Mouse (Mus musculus) kidney, postnatal 25 days (tissue): ENCODE measurements around the gene Sbp.
"Not testable (repeated sequence)": the region's sequence is repeated elsewhere in the genome, so short reads cannot be mapped to it uniquely, and the experiment has no call there.

Experiments
- DNase-seq, 2 experiments: peaks; one replicate each; pipeline ENCODE4 v3.0.0; 2021; ENCODE audit warnings: mixed read lengths in 2 of 2

The Sbp gene

GRCm38 (mm10) chr17:23941372-23941771 lies at the start of gene Sbp:
Sbp (plus strand) TSS chr17:23941672.
- no peak for DNase-seq

- not testable (repeated sequence) for DNase-seq
These were observed 24.3 kb upstream of the Sbp start, which contains the start of gene Dcpp3 for GRCm38 (mm10) chr17:23917158-23917557. Dcpp3 (plus strand) TSS chr17:23917458.

DNA sequence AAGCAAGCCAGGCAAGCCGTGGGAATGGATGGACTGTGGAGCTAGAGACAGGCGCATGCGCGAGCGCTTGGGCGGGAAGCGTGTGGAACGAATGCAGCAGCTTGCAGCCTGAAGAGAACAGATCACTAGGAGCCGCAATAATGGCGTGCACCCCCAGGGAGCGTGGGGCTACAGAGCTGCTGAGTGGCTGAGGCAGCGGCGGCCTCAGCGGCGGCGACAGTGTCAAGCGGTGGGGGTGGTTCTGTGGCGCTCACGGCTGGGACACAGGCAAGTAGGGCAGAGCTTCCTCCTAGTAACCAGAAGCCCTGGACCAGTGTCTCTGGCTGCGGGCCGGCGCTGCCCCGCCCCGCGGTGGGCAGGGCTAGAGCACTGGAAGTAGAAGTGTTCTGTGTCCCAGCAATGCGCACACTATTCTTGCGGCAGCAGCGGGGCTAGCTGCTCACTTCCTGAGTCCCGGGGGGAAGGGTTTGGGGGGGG lies 16.9 kb upstream of the Sbp start:
- DNase-seq, result peak; percentile 89 to 96

DNA sequence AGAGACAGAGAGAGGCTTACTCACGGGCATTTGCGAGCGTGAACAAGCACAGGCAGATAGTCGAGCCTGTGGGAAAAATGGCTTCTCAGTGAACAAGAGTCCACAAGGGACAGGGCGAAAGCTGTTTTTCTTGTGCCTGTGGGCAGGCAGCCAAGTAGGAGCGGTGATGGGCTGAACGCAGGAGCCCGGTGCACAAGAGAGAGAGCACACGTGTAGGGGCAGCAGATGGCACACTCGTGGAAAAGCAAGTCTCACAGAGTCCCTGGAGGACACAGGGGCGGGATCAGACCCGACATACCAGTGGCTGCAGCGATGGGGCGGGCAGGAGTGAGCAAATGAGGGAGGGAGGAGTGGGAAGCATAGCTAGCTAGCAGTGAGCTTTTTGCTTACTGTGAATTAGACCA lies 16.4 kb upstream of the Sbp start:
- DNase-seq, result peak; percentile 64 to 84

- DNase-seq, result no peak
These were observed 10.3 kb upstream of the Sbp start for GRCm38 (mm10) chr17:23931157-23931556.

GRCm38 (mm10) chr17:23947486-23947885 lies 6.0 kb downstream of the Sbp start:
- not testable (repeated sequence) for DNase-seq

DNA sequence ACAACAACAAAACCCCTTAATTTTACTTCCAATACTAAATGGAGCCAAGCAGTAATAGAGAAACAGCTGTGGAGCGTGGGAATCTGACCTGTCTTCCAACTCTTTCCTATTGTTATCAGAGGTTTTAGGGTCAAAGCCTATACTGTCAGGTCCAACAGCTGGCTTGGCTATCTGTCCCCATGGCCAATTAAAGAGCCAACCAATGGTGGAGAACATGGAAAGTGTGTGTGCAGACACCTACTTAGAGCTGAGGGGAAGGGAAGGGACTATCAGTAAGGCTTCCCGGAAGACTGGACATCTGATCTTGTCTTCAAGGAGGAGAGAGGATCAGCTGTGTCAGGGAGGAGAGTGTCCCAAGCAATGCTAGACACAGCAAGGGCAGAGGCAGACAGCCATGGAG lies 7.6 kb downstream of the Sbp start:
- no peak for DNase-seq

DNA sequence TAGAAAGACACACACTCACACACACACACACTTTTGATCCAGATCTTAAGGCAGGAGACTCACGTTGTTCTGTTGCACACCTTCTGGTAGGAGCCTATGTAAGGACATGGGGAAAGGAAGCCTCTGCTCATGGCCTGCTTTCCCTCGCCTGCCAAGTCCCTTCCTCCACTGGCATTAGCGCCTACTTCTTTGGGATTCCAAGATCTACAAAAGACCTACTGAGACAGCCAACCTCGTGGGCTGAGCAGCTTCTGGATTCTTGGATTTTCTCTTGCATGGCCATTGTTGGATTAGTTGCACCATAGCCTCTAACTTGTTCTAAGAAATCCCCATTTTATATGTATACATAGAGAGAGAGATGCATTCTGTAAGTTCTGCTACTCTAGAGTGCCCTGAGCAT lies 9.4 kb downstream of the Sbp start:
- not testable (repeated sequence) for DNase-seq

- no peak for DNase-seq
These were observed 13.7 kb downstream of the Sbp start, which contains the start of gene Sbpl for GRCm38 (mm10) chr17:23955174-23955573. Sbpl (minus strand) TSS chr17:23955274.

DNA sequence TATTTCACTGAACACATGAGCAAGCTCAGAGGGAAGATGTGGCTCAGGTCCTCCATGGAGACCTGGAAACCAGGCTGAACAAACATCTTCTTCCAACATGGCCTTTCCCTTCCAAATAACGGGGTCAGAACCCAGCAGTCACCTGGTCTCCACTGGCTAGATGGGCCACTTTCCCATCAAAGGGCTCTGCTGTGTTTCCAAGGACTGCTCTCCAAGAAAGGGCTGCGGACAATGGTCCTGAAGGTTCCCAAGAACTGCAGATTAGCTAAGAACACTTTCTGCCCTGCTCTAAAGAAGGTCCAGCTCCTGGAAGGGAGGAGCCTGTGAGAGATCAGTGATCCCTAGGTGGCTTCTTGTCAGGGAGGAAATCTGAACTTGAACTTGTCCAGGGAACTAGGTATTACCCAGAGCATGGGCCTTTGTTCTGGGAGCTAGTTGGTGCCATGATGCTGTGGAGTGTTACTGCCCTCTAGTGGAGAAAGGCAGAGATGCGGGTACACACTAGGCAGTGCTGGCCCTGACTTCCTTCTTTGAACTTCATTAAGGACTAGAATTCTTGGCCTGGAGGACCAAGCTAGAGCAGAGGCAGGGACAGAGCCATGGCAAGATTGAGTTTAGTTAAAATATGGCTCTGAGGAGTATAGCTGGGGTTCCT lies 18.7 kb downstream of the Sbp start:
- DNase-seq, result peak; percentile 73 to 87

GRCm38 (mm10) chr17:23961573-23962122 lies 20.2 kb downstream of the Sbp start:
- no peak for DNase-seq

DNA sequence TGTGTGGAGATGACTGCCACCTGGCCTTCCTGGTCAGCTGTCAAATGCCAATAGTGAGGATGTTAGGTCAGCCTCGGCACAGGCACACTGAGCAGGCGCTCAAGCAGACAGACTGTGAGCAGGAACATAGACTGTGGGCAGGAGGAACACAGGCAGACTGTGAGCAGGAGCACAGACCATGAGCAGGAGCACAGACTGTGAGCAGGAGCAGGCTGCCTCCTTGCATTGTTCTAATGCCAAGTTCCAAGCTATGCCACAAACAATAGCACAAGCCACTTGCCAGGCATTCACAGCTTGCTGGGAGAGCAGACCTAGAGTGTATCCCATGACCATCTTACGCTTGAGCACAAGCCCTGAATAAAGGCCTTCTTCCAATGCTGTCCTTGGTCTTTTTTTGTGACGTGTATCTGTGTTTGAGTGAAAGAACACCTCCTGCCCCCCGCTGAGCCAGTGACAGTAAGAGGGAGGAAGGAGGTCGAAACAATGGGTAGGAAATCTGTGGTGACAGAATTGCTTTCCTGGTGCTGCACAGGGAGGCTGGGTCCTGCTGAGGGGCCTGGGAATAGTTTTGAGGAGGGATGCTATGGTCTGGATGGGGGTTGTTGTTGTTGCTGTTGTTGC lies 24.4 kb downstream of the Sbp start:
- DNase-seq, result no peak

GRCm38 (mm10) chr17:23966658-23967401 lies 25.4 kb downstream of the Sbp start:
- DNase-seq, result peak; percentile 18 to 63

GRCm38 (mm10) chr17:23968780-23969179 lies 27.3 kb downstream of the Sbp start:
- DNase-seq, result peak; percentile 39 to 76

DNA sequence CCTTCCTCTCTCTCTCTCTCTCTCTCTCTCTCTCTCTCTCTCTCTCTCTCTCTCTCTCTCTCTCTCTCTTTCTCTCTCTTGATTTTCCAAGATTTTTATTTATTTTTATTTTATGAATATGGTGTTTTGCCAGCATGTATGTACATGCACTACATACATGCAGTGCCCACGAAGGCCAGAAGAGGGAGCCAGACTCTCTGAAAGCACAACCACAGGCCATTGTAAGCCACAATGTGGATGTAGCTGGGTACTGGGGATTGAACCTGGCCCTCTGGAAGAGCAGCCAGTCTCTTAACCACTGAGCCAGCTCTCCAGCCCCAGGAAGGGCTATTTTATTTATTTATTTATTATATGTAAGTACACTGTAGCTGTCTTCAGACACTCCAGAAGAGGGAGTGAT lies 27.8 kb downstream of the Sbp start:
- peak; percentile 84 to 95 for DNase-seq

DNA sequence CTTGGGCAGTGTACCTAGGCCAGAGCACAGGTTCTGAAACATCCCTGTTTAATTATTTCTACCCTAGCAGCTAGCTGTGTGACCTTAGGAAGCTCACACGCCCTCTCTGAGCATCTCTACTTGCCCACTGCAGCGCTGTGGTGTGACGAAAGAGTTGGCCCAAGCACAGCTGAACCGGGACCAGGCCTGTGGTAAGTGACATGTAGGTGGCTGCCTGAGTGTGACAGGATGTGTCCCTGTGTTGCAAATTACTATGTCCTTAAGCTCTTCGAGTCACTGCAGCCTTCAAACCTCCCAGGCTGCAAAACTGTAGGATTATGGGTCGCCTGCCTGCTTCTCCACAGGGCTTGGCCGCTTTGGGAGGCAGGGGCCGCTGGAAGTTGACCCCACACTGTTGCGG lies 29.8 kb downstream of the Sbp start:
- DNase-seq, result no peak

GRCm38 (mm10) chr17:23976665-23977064 lies 35.2 kb downstream of the Sbp start:
- DNase-seq, result peak; percentile 45 to 63

GRCm38 (mm10) chr17:23979471-23979870 lies 38.0 kb downstream of the Sbp start:
- no peak for DNase-seq

- no peak for DNase-seq
These were observed 38.9 kb downstream of the Sbp start, which contains the start of gene Prss30 for GRCm38 (mm10) chr17:23980297-23980909. Prss30 (minus strand) TSS chr17:23980566.

DNA sequence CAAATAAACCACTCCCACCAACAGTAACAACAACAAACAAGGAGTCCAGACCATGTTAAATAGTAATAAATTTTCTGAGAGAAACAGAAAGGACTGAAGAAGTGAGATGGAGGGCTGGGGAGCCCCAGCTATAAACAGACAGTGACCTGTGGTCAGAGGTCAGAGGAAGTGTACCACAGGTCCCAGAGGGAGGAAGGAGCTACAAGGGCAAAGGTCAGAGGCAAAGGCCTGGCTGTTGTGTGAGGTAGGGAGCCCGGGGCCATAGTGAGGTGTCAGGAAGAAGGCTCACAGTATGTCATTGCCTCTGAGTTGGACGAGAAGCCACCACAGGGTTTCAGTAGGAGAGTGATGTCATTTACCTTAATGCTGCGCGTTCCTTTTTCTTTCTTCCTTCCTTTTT lies 41.4 kb downstream of the Sbp start:
- DNase-seq, result peak; percentile 35 to 61

DNA sequence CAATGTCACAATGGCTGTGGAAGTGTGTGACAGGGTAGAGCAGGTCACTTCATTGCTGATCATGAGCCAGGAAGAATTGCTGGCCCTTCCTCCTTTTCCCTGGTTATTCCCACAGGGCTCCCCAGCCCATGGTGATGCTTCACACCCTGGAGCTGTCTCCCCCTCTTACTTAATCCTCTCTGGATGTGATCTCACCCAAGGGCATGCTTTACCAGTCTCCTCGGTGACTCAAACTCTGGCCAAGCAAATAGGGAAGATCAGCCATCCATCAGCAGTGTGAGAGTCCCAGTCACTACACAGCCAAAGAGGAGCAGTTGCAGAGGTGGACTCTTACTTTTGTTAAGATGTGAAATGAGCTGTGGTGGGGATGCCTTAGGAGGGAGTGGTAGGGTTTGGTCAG lies 43.5 kb downstream of the Sbp start:
- DNase-seq, result no peak

- no peak for DNase-seq
These were observed 48.3 kb downstream of the Sbp start for GRCm38 (mm10) chr17:23989802-23990201.
